Mouse (Mus musculus) hindbrain, embryonic 11.5 days (tissue): ENCODE results near the gene Kat14. TPM values are rescaled to one million over a fixed set of nuclear protein-coding genes. Genes with fewer than 3 reads are reported as not detected.

Experiments used
- ATAC-seq: fragments of 200-750 bp; cut with Nextera tagmentation; 2 replicates; pipeline ENCODE4 v1.8.0; 2017; ENCODE audit warnings: mild to moderate bottlenecking, moderate TSS enrichment, moderate library complexity; ENCODE audit not compliant: low FRiP score
- DNase-seq: peaks from one replicate; pipeline ENCODE4 v3.0.0-alpha.2; 2015; ENCODE audit warnings: low spot score
- H3K27ac ChIP-seq: fragments of 300-500 bp; sonication (generic); 2 replicates; pipeline ENCODE4 v1.5.1; 2014; ENCODE audit warnings: mild to moderate bottlenecking, low read depth, low read length
- H3K27me3 ChIP-seq: fragments of 300-500 bp; sonication (generic); 2 replicates; pipeline ENCODE4 v1.6.1; 2014; ENCODE audit warnings: mild to moderate bottlenecking, low read length, moderate library complexity, mixed read lengths; ENCODE audit not compliant: control insufficient read depth, insufficient read depth
- H3K36me3 ChIP-seq: fragments of 300-500 bp; sonication (generic); 2 replicates; pipeline ENCODE4 v1.6.1; 2014; ENCODE audit warnings: mild to moderate bottlenecking, low read length, moderate library complexity, mixed read lengths; ENCODE audit not compliant: control insufficient read depth, insufficient read depth
- H3K4me1 ChIP-seq: fragments of 300-500 bp; sonication (generic); replicated peaks from 2 replicates; pipeline ENCODE4 v1.6.1; 2014; ENCODE audit warnings: low read length, mixed read lengths; ENCODE audit not compliant: control insufficient read depth, insufficient read depth
- H3K4me2 ChIP-seq: fragments of 300-500 bp; sonication (generic); replicated peaks from 2 replicates; pipeline ENCODE4 v1.6.1; 2014; ENCODE audit warnings: mild to moderate bottlenecking, low read depth, low read length
- H3K4me3 ChIP-seq: fragments of 300-500 bp; sonication (generic); 2 replicates; pipeline ENCODE4 v1.5.1; 2014; ENCODE audit warnings: low read depth, low read length
- H3K9ac ChIP-seq: fragments of 300-500 bp; sonication (generic); 2 replicates; pipeline ENCODE4 v1.6.1; 2014; ENCODE audit warnings: low read depth, low read length
- H3K9me3 ChIP-seq: fragments of 300-500 bp; sonication (generic); 2 replicates; pipeline ENCODE4 v1.6.1; 2016; ENCODE audit warnings: low read length; ENCODE audit not compliant: control insufficient read depth
- WGBS: fragments of 180-500 bp; shearing (Covaris S2); extraction: QIAGEN DNeasy Blood & Tissue Kit; methylation state at CpG from one replicate; pipeline ENCODE4 v1.1.7; 2014; 5-methylcytosine and 5-hydroxymethylcytosine counted together
- polyA plus RNA-seq: library from polyadenylated mRNA; unstranded; fragments of >200 nt; fragmentation: Nextera tagmentation; extraction: Ambion mirVana; gene quantifications from 2 replicates; pipeline ENCODE4 v1.2.1, GENCODE M21; 2014

Gene Kat14
- polyA plus RNA-seq, 1 experiment from 2014 or later, result 30.8 TPM

DNA sequence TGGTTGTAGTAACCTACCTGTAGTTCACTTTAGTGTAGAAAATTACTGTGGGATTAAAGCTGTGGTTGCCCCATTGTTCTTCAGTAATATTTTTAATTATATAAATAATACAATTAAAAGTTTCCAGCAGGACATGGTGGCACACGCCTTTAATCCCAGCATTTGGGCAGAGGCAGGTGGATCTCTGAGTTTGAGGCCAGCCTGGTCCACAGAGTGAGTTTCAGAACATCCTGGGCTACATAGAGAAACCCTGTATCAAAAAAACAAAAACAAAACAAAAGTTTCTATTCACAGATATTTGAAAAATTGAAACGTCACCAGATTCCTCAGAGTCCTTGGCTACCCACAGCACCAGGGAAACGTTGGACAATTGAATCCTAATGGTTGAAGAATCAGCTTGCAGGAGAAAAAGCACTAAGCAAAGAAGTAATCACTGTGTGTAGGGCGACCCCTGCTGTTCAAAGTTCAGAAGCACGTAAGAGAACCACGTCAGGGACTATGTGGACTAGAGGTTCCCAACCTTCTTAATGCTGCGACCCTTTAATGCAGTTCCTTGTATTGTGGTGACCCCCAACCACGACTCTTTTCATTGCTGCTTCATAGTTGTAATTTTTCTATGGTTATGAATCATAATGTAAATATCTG, 83.7 kb downstream of the Kat14 start:
- H3K4me2 ChIP-seq, result no peak overlapping the region
- ATAC-seq (peak; percentile 71), DNase-seq (peak; percentile 86)
- no peak overlapping the region for H3K4me3 ChIP-seq
- H3K27ac ChIP-seq, result no peak overlapping the region
- no peaks in the 10 kb centered on the region for H3K27me3 ChIP-seq
- no peaks in the 10 kb centered on the region for H3K36me3 ChIP-seq
- no peaks in the 10 kb centered on the region for H3K9me3 ChIP-seq
- 17% methylated on average over 8 of the region's 8 CpGs for WGBS
- H3K9ac ChIP-seq, result no peak overlapping the region
- H3K4me1 ChIP-seq, result no peaks in the 10 kb centered on the region

Other genes with a start within 250 kb of the Kat14 start
- gene Mgme1, start 98.3 kb upstream of the Kat14 start, polyA plus RNA-seq, result 15.8 and 17.2 TPM in 2 replicates
- gene Snx5, start 98.1 kb upstream of the Kat14 start, polyA plus RNA-seq, result 104 and 108 TPM in 2 replicates
- gene Ovol2, start 36.8 kb upstream of the Kat14 start, polyA plus RNA-seq, result 0.25 and 0.28 TPM in 2 replicates
- 0.94 and 1.9 TPM in 2 replicates for gene Pet117, start within 50 bp of the Kat14 start, polyA plus RNA-seq
- 2.7 and 3.4 TPM in 2 replicates for gene Dzank1, start 158.4 kb downstream of the Kat14 start, polyA plus RNA-seq
- 30.7 and 37.8 TPM in 2 replicates for gene Polr3f, start 158.7 kb downstream of the Kat14 start, polyA plus RNA-seq
- 67.1 and 70.3 TPM in 2 replicates for gene Rbbp9, start 181.9 kb downstream of the Kat14 start, polyA plus RNA-seq
- 94.1 and 110 TPM in 2 replicates for gene Sec23b, start 187.2 kb downstream of the Kat14 start, polyA plus RNA-seq
- gene Smim26, start 225.1 kb downstream of the Kat14 start, polyA plus RNA-seq, result 39.0 and 48.9 TPM in 2 replicates
- gene Dtd1, start 230.9 kb downstream of the Kat14 start, polyA plus RNA-seq, result 33.6 and 38.3 TPM in 2 replicates